17 mouse cellular contexts compared by ENCODE assay signal in genomic region chr6:148972059-148972848, GRCm38 (mm10). TPM values are rescaled to one million over a fixed set of nuclear protein-coding genes. Genes with fewer than 3 reads are reported as not detected.
DNase-seq lines count a peak whose midpoint lies in the region; ATAC-seq lines count a peak whose summit lies in the region.
"Had no signal": no experiment of that assay in that cellular context is flagged by ENCODE, and none has a peak within 500 bp of the region (broad histone marks: within the 10 kb centered on the region; RNA-seq: fewer than 3 reads in every experiment).

No protein-coding gene starts in this region.

- H3K4me1 ChIP-seq in heart, embryonic 12.5 days (replicated peaks): peaks cover 21% of the 10 kb centered on the region
- H3K4me1 ChIP-seq in embryonic facial prominence, embryonic 11.5 days (ENCODE audit: control insufficient read depth, insufficient read depth, low read length): 0 out of 2 replicates have a peak, but pooled peaks cover 3% of the 10 kb centered on the region
- H3K4me1 ChIP-seq in limb, embryonic 15.5 days: peaks cover 10% of the 10 kb centered on the region
- H3K4me1 ChIP-seq: neural tube, embryonic 13.5 days had no signal

- H3K4me3 ChIP-seq in heart, embryonic 12.5 days: peak overlapping the region; percentile 9; the same call in 1 of the 2 replicates
- no peak overlapping the region for H3K4me3 ChIP-seq in embryonic facial prominence, embryonic 11.5 days (ENCODE audit: low read depth, low read length)
- H3K4me3 ChIP-seq in limb, embryonic 15.5 days: no peak overlapping the region
- H3K4me3 ChIP-seq: lung, embryonic 15.5 days; neural tube, embryonic 13.5 days had no signal

- no peaks in the 10 kb centered on the region for H3K9me3 ChIP-seq in heart, embryonic 12.5 days (replicated peaks)
- H3K9me3 ChIP-seq in embryonic facial prominence, embryonic 11.5 days (replicated peaks; ENCODE audit: control insufficient read depth, low read length): no peaks in the 10 kb centered on the region
- H3K9me3 ChIP-seq in limb, embryonic 15.5 days: no peaks in the 10 kb centered on the region
- H3K9me3 ChIP-seq: lung, embryonic 15.5 days; neural tube, embryonic 13.5 days had no signal

- H3K27ac ChIP-seq in heart, embryonic 12.5 days (ENCODE audit: poor library complexity, severe bottlenecking): peak overlapping the region; percentile 74
- no peak overlapping the region for H3K27ac ChIP-seq in embryonic facial prominence, embryonic 11.5 days (replicated peaks; ENCODE audit: low read depth, low read length)
- peak overlapping the region; percentile 27; the same call in 1 of the 2 replicates for H3K27ac ChIP-seq in limb, embryonic 15.5 days
- H3K27ac ChIP-seq: lung, embryonic 15.5 days; neural tube, embryonic 13.5 days had no signal

- no peaks in the 10 kb centered on the region for H3K36me3 ChIP-seq in heart, embryonic 12.5 days
- no peaks in the 10 kb centered on the region for H3K36me3 ChIP-seq in embryonic facial prominence, embryonic 11.5 days (replicated peaks; ENCODE audit: control insufficient read depth, insufficient read depth, low read depth, low read length)
- H3K36me3 ChIP-seq in limb, embryonic 15.5 days: no peaks in the 10 kb centered on the region
- H3K36me3 ChIP-seq: lung, embryonic 15.5 days; neural tube, embryonic 13.5 days had no signal

- H3K9ac ChIP-seq in heart, embryonic 12.5 days: no peak overlapping the region; the same call in 1 of the 2 replicates
- no peak overlapping the region for H3K9ac ChIP-seq in embryonic facial prominence, embryonic 11.5 days (replicated peaks; ENCODE audit: low read length)
- H3K9ac ChIP-seq in limb, embryonic 15.5 days: no peak overlapping the region
- H3K9ac ChIP-seq: lung, embryonic 15.5 days; neural tube, embryonic 13.5 days had no signal

- 15% methylated on average over 9 of the region's 9 CpGs for WGBS in heart, embryonic 12.5 days
- 13% methylated on average over 9 of the region's 9 CpGs for WGBS in embryonic facial prominence, embryonic 11.5 days
- 18% methylated on average over 9 of the region's 9 CpGs for WGBS in limb, embryonic 15.5 days

- no peak for ATAC-seq in heart, embryonic 12.5 days (ENCODE audit: insufficient number of reproducible peaks, low FRiP score)
- no peak for ATAC-seq in embryonic facial prominence, embryonic 11.5 days (replicated peaks; ENCODE audit: insufficient number of reproducible peaks, low FRiP score, low TSS enrichment, low read depth)
- ATAC-seq in limb, embryonic 15.5 days (ENCODE audit: insufficient number of reproducible peaks, low FRiP score, low TSS enrichment, low read depth): no peak
- ATAC-seq: hindbrain, embryonic 16.5 days had no signal

- H3K4me2 ChIP-seq in heart, embryonic 12.5 days: peak overlapping the region; percentile 55
- H3K4me2 ChIP-seq in embryonic facial prominence, embryonic 11.5 days (ENCODE audit: low read depth, low read length): no peak overlapping the region
- no peak overlapping the region for H3K4me2 ChIP-seq in limb, embryonic 15.5 days
- H3K4me2 ChIP-seq: neural tube, embryonic 13.5 days had no signal

- no peak for DNase-seq in heart, postnatal 4 days
- peak; percentile 37 to 53 for DNase-seq in kidney, postnatal 4 days
- no peak for DNase-seq in kidney, adult 8-10 months
- DNase-seq in embryonic facial prominence, embryonic 11.5 days (ENCODE audit: low spot score): peak; percentile 19
- DNase-seq in right cerebral cortex, adult 2 months (ENCODE audit: low spot score in 2 of 2): no peak
- no peak for DNase-seq in urinary bladder, postnatal 25 days (ENCODE audit: low spot score)
- DNase-seq: adrenal gland, postnatal 10 days; gastrocnemius, postnatal 25 days; layer of hippocampus, adult 9-11 months; left cerebral cortex, postnatal 4 days; midbrain, embryonic 14.5 days; thymus, postnatal 4 days had no signal

- H3K27me3 ChIP-seq in heart, embryonic 12.5 days (replicated peaks): no peaks in the 10 kb centered on the region
- no peaks in the 10 kb centered on the region for H3K27me3 ChIP-seq in embryonic facial prominence, embryonic 11.5 days (ENCODE audit: control insufficient read depth, insufficient read depth, low read length)
- H3K27me3 ChIP-seq in limb, embryonic 15.5 days: no peaks in the 10 kb centered on the region
- H3K27me3 ChIP-seq: lung, embryonic 15.5 days; neural tube, embryonic 13.5 days had no signal

RNA-seq across cellular contexts. Expression of gene Sinhcaf, which starts 26.0 kb away (rescaled TPM):
- polyA plus RNA-seq in heart, embryonic 12.5 days (2016; fragmentation: Nextera tagmentation; extraction: Ambion mirVana): 90.9 and 95.6 TPM in 2 replicates
- 10 to 100 TPM; 21.8 to 21.9 TPM for total RNA-seq in heart, postnatal 4 days (2021)
- polyA plus RNA-seq in embryonic facial prominence, embryonic 11.5 days (2014; fragmentation: Nextera tagmentation; extraction: Ambion mirVana): 254 and 263 TPM in 2 replicates
- polyA plus RNA-seq in limb, embryonic 15.5 days (2015; fragmentation: Nextera tagmentation; extraction: Ambion mirVana): 58.6 and 63.9 TPM in 2 replicates

Comparison
In these comparisons a context has a peak if more than half of its experiments do, and no peak if none do; other contexts are left out.
1. DNase-seq: peak in kidney, postnatal 4 days (2 of 2) and embryonic facial prominence, embryonic 11.5 days (single experiment); none in heart, postnatal 4 days (single experiment), kidney, adult 8-10 months (0 of 2), right cerebral cortex, adult 2 months (0 of 2) and urinary bladder, postnatal 25 days (single experiment).